Mouse (Mus musculus): ENCODE results near the gene Acox2. TPM values are rescaled to one million over a fixed set of nuclear protein-coding genes. Genes with fewer than 3 reads are reported as not detected.

Gene Acox2
- polyA plus RNA-seq (2014; fragmentation: Nextera tagmentation; extraction: Ambion mirVana): not detected in 2 replicates

GRCm38 (mm10) chr14:8259166-8259565 is at the start of gene Acox2:
Acox2 (minus strand) TSS chr14:8259353.
- H3K4me2 ChIP-seq (ENCODE audit: low read length): no peak within 1 kb of the TSS
- H3K27ac ChIP-seq (replicated peaks in 1 of 2; ENCODE audit: control insufficient read depth in 1 of 2, insufficient read depth in 1 of 2, low read depth in 2 of 2, low read length in 2 of 2): no peak within 1 kb of the TSS
- no peaks in the 10 kb centered on the region for H3K36me3 ChIP-seq (ENCODE audit: control insufficient read depth, insufficient read depth, low read length)
- no peaks in the 10 kb centered on the region for H3K9me3 ChIP-seq (ENCODE audit: control insufficient read depth, low read length)
- H3K9ac ChIP-seq (ENCODE audit: low read length): no peak within 1 kb of the TSS
- 79% methylated on average over 3 of the region's 3 CpGs for WGBS
- H3K4me3 ChIP-seq (ENCODE audit: control insufficient read depth in 1 of 2, insufficient read depth in 1 of 2, low read depth in 1 of 2, low read length in 2 of 2): no peak within 1 kb of the TSS
- ATAC-seq (ENCODE audit: insufficient number of reproducible peaks, insufficient read depth, low FRiP score, low read depth): no peak
- H3K4me1 ChIP-seq (ENCODE audit: control insufficient read depth in 2 of 2, insufficient read depth in 2 of 2, low read length in 2 of 2): peaks cover 0 to 2% of the 10 kb centered on the region in 2 experiments; a peak in 1 of 4 replicates
- no peaks in the 10 kb centered on the region for H3K27me3 ChIP-seq (ENCODE audit: control insufficient read depth, insufficient read depth, low read length)

- ATAC-seq (ENCODE audit: insufficient number of reproducible peaks, insufficient read depth, low FRiP score, low read depth): no peak
- no peak overlapping the region for H3K4me3 ChIP-seq (ENCODE audit: control insufficient read depth in 1 of 2, insufficient read depth in 1 of 2, low read depth in 1 of 2, low read length in 2 of 2)
- peaks cover 4 to 10% of the 10 kb centered on the region in 2 experiments; a peak in 2 of 4 replicates for H3K4me1 ChIP-seq (ENCODE audit: control insufficient read depth in 2 of 2, insufficient read depth in 2 of 2, low read length in 2 of 2)
- no peak overlapping the region for H3K4me2 ChIP-seq (ENCODE audit: low read length)
- H3K27me3 ChIP-seq (ENCODE audit: control insufficient read depth, insufficient read depth, low read length): no peaks in the 10 kb centered on the region
- H3K36me3 ChIP-seq (ENCODE audit: control insufficient read depth, insufficient read depth, low read length): no peaks in the 10 kb centered on the region
- no peaks in the 10 kb centered on the region for H3K9me3 ChIP-seq (ENCODE audit: control insufficient read depth, low read length)
- no peak overlapping the region for H3K27ac ChIP-seq (replicated peaks in 1 of 2; ENCODE audit: control insufficient read depth in 1 of 2, insufficient read depth in 1 of 2, low read depth in 2 of 2, low read length in 2 of 2)
- WGBS: 38% methylated on average over 3 of the region's 3 CpGs
- H3K9ac ChIP-seq (ENCODE audit: low read length): no peak overlapping the region
Measured at GRCm38 (mm10) chr14:8308650-8309049, 49.5 kb upstream of the Acox2 start.

GRCm38 (mm10) chr14:8306884-8307283 is 47.7 kb upstream of the Acox2 start:
- 81% methylated on average over 6 of the region's 6 CpGs for WGBS
- no peaks in the 10 kb centered on the region for H3K27me3 ChIP-seq (ENCODE audit: control insufficient read depth, insufficient read depth, low read length)
- H3K9me3 ChIP-seq (ENCODE audit: control insufficient read depth, low read length): no peaks in the 10 kb centered on the region
- no peak overlapping the region for H3K4me2 ChIP-seq (ENCODE audit: low read length)
- no peak for ATAC-seq (ENCODE audit: insufficient number of reproducible peaks, insufficient read depth, low FRiP score, low read depth)
- no peak overlapping the region for H3K4me3 ChIP-seq (ENCODE audit: control insufficient read depth in 1 of 2, insufficient read depth in 1 of 2, low read depth in 1 of 2, low read length in 2 of 2)
- no peaks in the 10 kb centered on the region for H3K36me3 ChIP-seq (ENCODE audit: control insufficient read depth, insufficient read depth, low read length)
- no peak overlapping the region for H3K9ac ChIP-seq (ENCODE audit: low read length)
- H3K4me1 ChIP-seq (ENCODE audit: control insufficient read depth in 2 of 2, insufficient read depth in 2 of 2, low read length in 2 of 2): peaks cover 4 to 15% of the 10 kb centered on the region in 2 experiments; a peak in 3 of 4 replicates
- H3K27ac ChIP-seq (replicated peaks in 1 of 2; ENCODE audit: control insufficient read depth in 1 of 2, insufficient read depth in 1 of 2, low read depth in 2 of 2, low read length in 2 of 2): no peak overlapping the region

GRCm38 (mm10) chr14:8305014-8305413 is 45.9 kb upstream of the Acox2 start:
- WGBS: 67% methylated on average over 3 of the region's 3 CpGs
- Histone ChIP-seq H3K27ac (replicated peaks in 1 of 2; ENCODE audit: control insufficient read depth in 1 of 2, insufficient read depth in 1 of 2, low read depth in 2 of 2, low read length in 2 of 2) (no peak overlapping the region), H3K4me1 (ENCODE audit: control insufficient read depth in 2 of 2, insufficient read depth in 2 of 2, low read length in 2 of 2) (peaks cover 4 to 13% of the 10 kb centered on the region in 2 experiments; a peak in 3 of 4 replicates), H3K27me3 (ENCODE audit: control insufficient read depth, insufficient read depth, low read length) (no peaks in the 10 kb centered on the region), H3K36me3 (ENCODE audit: control insufficient read depth, insufficient read depth, low read length) (no peaks in the 10 kb centered on the region), H3K4me3 (ENCODE audit: control insufficient read depth in 1 of 2, insufficient read depth in 1 of 2, low read depth in 1 of 2, low read length in 2 of 2) (no peak overlapping the region), H3K4me2 (ENCODE audit: low read length) (no peak overlapping the region), H3K9ac (ENCODE audit: low read length) (no peak overlapping the region), H3K9me3 (ENCODE audit: control insufficient read depth, low read length) (no peaks in the 10 kb centered on the region)
- ATAC-seq (ENCODE audit: insufficient number of reproducible peaks, insufficient read depth, low FRiP score, low read depth): no peak

GRCm38 (mm10) chr14:8304082-8304481 is 44.9 kb upstream of the Acox2 start:
- Histone ChIP-seq H3K4me2 (ENCODE audit: low read length) (no peak overlapping the region), H3K36me3 (ENCODE audit: control insufficient read depth, insufficient read depth, low read length) (no peaks in the 10 kb centered on the region), H3K27me3 (ENCODE audit: control insufficient read depth, insufficient read depth, low read length) (0 out of 2 replicates have a peak, but pooled peaks cover 2% of the 10 kb centered on the region), H3K9ac (ENCODE audit: low read length) (no peak overlapping the region), H3K9me3 (ENCODE audit: control insufficient read depth, low read length) (no peaks in the 10 kb centered on the region), H3K27ac (replicated peaks in 1 of 2; ENCODE audit: control insufficient read depth in 1 of 2, insufficient read depth in 1 of 2, low read depth in 2 of 2, low read length in 2 of 2) (no peak overlapping the region), H3K4me1 (ENCODE audit: control insufficient read depth in 2 of 2, insufficient read depth in 2 of 2, low read length in 2 of 2) (peaks cover 0 to 5% of the 10 kb centered on the region in 2 experiments; a peak in 2 of 4 replicates), H3K4me3 (ENCODE audit: control insufficient read depth in 1 of 2, insufficient read depth in 1 of 2, low read depth in 1 of 2, low read length in 2 of 2) (no peak overlapping the region)
- no peak for ATAC-seq (ENCODE audit: insufficient number of reproducible peaks, insufficient read depth, low FRiP score, low read depth)

GRCm38 (mm10) chr14:8302687-8303086 is 43.5 kb upstream of the Acox2 start:
- no peak for ATAC-seq (ENCODE audit: insufficient number of reproducible peaks, insufficient read depth, low FRiP score, low read depth)
- Histone ChIP-seq H3K27ac (replicated peaks in 1 of 2; ENCODE audit: control insufficient read depth in 1 of 2, insufficient read depth in 1 of 2, low read depth in 2 of 2, low read length in 2 of 2) (no peak overlapping the region), H3K4me3 (ENCODE audit: control insufficient read depth in 1 of 2, insufficient read depth in 1 of 2, low read depth in 1 of 2, low read length in 2 of 2) (no peak overlapping the region), H3K4me2 (ENCODE audit: low read length) (peak overlapping the region; percentile 27), H3K4me1 (ENCODE audit: control insufficient read depth in 2 of 2, insufficient read depth in 2 of 2, low read length in 2 of 2) (peaks cover 0 to 5% of the 10 kb centered on the region in 2 experiments; a peak in 2 of 4 replicates), H3K27me3 (ENCODE audit: control insufficient read depth, insufficient read depth, low read length) (0 out of 2 replicates have a peak, but pooled peaks cover 4% of the 10 kb centered on the region), H3K36me3 (ENCODE audit: control insufficient read depth, insufficient read depth, low read length) (no peaks in the 10 kb centered on the region), H3K9ac (ENCODE audit: low read length) (no peak overlapping the region), H3K9me3 (ENCODE audit: control insufficient read depth, low read length) (no peaks in the 10 kb centered on the region)
- 9% methylated on average over 10 of the region's 10 CpGs for WGBS

GRCm38 (mm10) chr14:8300281-8300680 is 41.1 kb upstream of the Acox2 start:
- 0 out of 2 replicates have a peak, but pooled peaks cover 4% of the 10 kb centered on the region for H3K27me3 ChIP-seq (ENCODE audit: control insufficient read depth, insufficient read depth, low read length)
- no peak for ATAC-seq (ENCODE audit: insufficient number of reproducible peaks, insufficient read depth, low FRiP score, low read depth)
- H3K36me3 ChIP-seq (ENCODE audit: control insufficient read depth, insufficient read depth, low read length): no peaks in the 10 kb centered on the region
- no peak overlapping the region for H3K4me3 ChIP-seq (ENCODE audit: control insufficient read depth in 1 of 2, insufficient read depth in 1 of 2, low read depth in 1 of 2, low read length in 2 of 2)
- 23% methylated on average over 8 of the region's 8 CpGs for WGBS
- peaks cover 0 to 5% of the 10 kb centered on the region in 2 experiments; a peak in 2 of 4 replicates for H3K4me1 ChIP-seq (ENCODE audit: control insufficient read depth in 2 of 2, insufficient read depth in 2 of 2, low read length in 2 of 2)
- H3K4me2 ChIP-seq (ENCODE audit: low read length): no peak overlapping the region
- H3K9ac ChIP-seq (ENCODE audit: low read length): no peak overlapping the region
- H3K27ac ChIP-seq (replicated peaks in 1 of 2; ENCODE audit: control insufficient read depth in 1 of 2, insufficient read depth in 1 of 2, low read depth in 2 of 2, low read length in 2 of 2): no peak overlapping the region
- no peaks in the 10 kb centered on the region for H3K9me3 ChIP-seq (ENCODE audit: control insufficient read depth, low read length)

- Histone ChIP-seq H3K9ac (ENCODE audit: low read length) (no peak overlapping the region), H3K27me3 (ENCODE audit: control insufficient read depth, insufficient read depth, low read length) (0 out of 2 replicates have a peak, but pooled peaks cover 4% of the 10 kb centered on the region), H3K27ac (replicated peaks in 1 of 2; ENCODE audit: control insufficient read depth in 1 of 2, insufficient read depth in 1 of 2, low read depth in 2 of 2, low read length in 2 of 2) (no peak overlapping the region), H3K4me2 (ENCODE audit: low read length) (no peak overlapping the region), H3K9me3 (ENCODE audit: control insufficient read depth, low read length) (no peaks in the 10 kb centered on the region), H3K4me1 (ENCODE audit: control insufficient read depth in 2 of 2, insufficient read depth in 2 of 2, low read length in 2 of 2) (peaks cover 2 to 9% of the 10 kb centered on the region in 2 experiments; a peak in 3 of 4 replicates), H3K4me3 (ENCODE audit: control insufficient read depth in 1 of 2, insufficient read depth in 1 of 2, low read depth in 1 of 2, low read length in 2 of 2) (no peak overlapping the region), H3K36me3 (ENCODE audit: control insufficient read depth, insufficient read depth, low read length) (no peaks in the 10 kb centered on the region)
- 70% methylated on average over 5 of the region's 5 CpGs for WGBS
- no peak for ATAC-seq (ENCODE audit: insufficient number of reproducible peaks, insufficient read depth, low FRiP score, low read depth)
Measured at GRCm38 (mm10) chr14:8297889-8298293, 38.7 kb upstream of the Acox2 start.

Measured in heart, embryonic 14.5 days (tissue).